Mouse (Mus musculus) kidney, postnatal 0 days (tissue): ENCODE results near the gene Frmd8. TPM values are rescaled to one million over a fixed set of nuclear protein-coding genes. Genes with fewer than 3 reads are reported as not detected.
A peak's percentile ranks its signal among the peaks of the same experiment; 100 is the strongest.

Experiments used
- ATAC-seq: fragments of 200-750 bp; cut with Nextera tagmentation; replicated peaks from 2 replicates; pipeline ENCODE4 v1.8.0; 2017; ENCODE audit warnings: low read depth, moderate number of reproducible peaks, moderate TSS enrichment, moderate library complexity; ENCODE audit not compliant: low FRiP score
- DNase-seq: peaks from one replicate; pipeline ENCODE4 v3.0.0-alpha.2; 2016; ENCODE audit warnings: low spot score
- H3K27ac ChIP-seq: fragments of 300-500 bp; sonication (generic); 2 replicates; pipeline ENCODE4 v1.5.1; 2014; ENCODE audit warnings: mild to moderate bottlenecking
- H3K27me3 ChIP-seq: fragments of 300-500 bp; sonication (generic); 2 replicates; pipeline ENCODE4 v1.6.1; 2014; ENCODE audit warnings: low read length, mixed read lengths; ENCODE audit not compliant: insufficient read depth
- H3K36me3 ChIP-seq: fragments of 300-500 bp; sonication (generic); 2 replicates; pipeline ENCODE4 v1.6.1; 2014; ENCODE audit warnings: low read length, mixed read lengths; ENCODE audit not compliant: insufficient read depth
- H3K4me1 ChIP-seq: fragments of 300-500 bp; sonication (generic); replicated peaks from 2 replicates; pipeline ENCODE4 v1.6.1; 2014; ENCODE audit warnings: antibody characterized with exemption, low read length, mixed read lengths; ENCODE audit not compliant: insufficient read depth
- H3K4me2 ChIP-seq: fragments of 300-500 bp; sonication (generic); 2 replicates; pipeline ENCODE4 v1.6.1; 2014; ENCODE audit warnings: mild to moderate bottlenecking, low read length, moderate library complexity, mixed read lengths
- H3K4me3 ChIP-seq: fragments of 300-500 bp; sonication (generic); replicated peaks from 2 replicates; pipeline ENCODE4 v1.5.1; 2014; ENCODE audit warnings: low read depth, low read length
- H3K9ac ChIP-seq: fragments of 300-500 bp; sonication (generic); 2 replicates; pipeline ENCODE4 v1.6.1; 2014; ENCODE audit warnings: low read depth, low read length
- H3K9me3 ChIP-seq: fragments of 300-500 bp; sonication (generic); replicated peaks from 2 replicates; pipeline ENCODE4 v1.6.1; 2016; ENCODE audit warnings: low read length, inconsistent platforms, mixed read lengths
- CTCF ChIP-seq: IDR thresholded peaks from 2 replicates; pipeline ENCODE4 v1.5.1; 2016; ENCODE audit warnings: antibody characterized with exemption, low read depth, mild to moderate bottlenecking, moderate library complexity
- WGBS: fragments of 180-500 bp; shearing (Covaris S2); extraction: QIAGEN DNeasy Blood & Tissue Kit; methylation state at CpG from one replicate; pipeline ENCODE4 v1.1.7; 2014; 5-methylcytosine and 5-hydroxymethylcytosine counted together
- polyA plus RNA-seq: library from polyadenylated mRNA; unstranded; fragments of >200 nt; fragmentation: Nextera tagmentation; extraction: Ambion mirVana; gene quantifications from 2 replicates; pipeline ENCODE4 v1.2.1, GENCODE M21; 2015

Frmd8 gene
- polyA plus RNA-seq, 1 experiment from 2014 or later: 31.6 TPM

GRCm38 (mm10) chr19:5811771-5812504 lies 63.1 kb downstream of the Frmd8 start:
- no peak overlapping the region for H3K4me3 ChIP-seq
- DNase-seq: peak; percentile 95
- WGBS: 39% methylated on average over 7 of the region's 7 CpGs
- no peaks in the 10 kb centered on the region for H3K9me3 ChIP-seq
- ATAC-seq: peak; percentile 67
- 0 out of 2 replicates have a peak overlapping the region, but pooled peaks have one; percentile 27 for H3K9ac ChIP-seq
- H3K36me3 ChIP-seq: no peaks in the 10 kb centered on the region
- H3K4me1 ChIP-seq: peaks cover 52% of the 10 kb centered on the region
- peak overlapping the region; percentile 94 for H3K27ac ChIP-seq
- H3K4me2 ChIP-seq: 0 out of 2 replicates have a peak overlapping the region, but pooled peaks have one; percentile 25
- H3K27me3 ChIP-seq: no peaks in the 10 kb centered on the region
- no peak for TF ChIP-seq CTCF

GRCm38 (mm10) chr19:5810840-5811563 lies 64.1 kb downstream of the Frmd8 start:
- peak overlapping the region; percentile 11; the same call in 1 of the 2 replicates for H3K4me2 ChIP-seq
- H3K27me3 ChIP-seq: no peaks in the 10 kb centered on the region
- ATAC-seq (no peak), DNase-seq (no peak)
- TF ChIP-seq CTCF: no peak
- no peak overlapping the region for H3K9ac ChIP-seq
- no peaks in the 10 kb centered on the region for H3K36me3 ChIP-seq
- H3K27ac ChIP-seq: peak overlapping the region; percentile 94
- no peak overlapping the region for H3K4me3 ChIP-seq
- H3K4me1 ChIP-seq: peaks cover 50% of the 10 kb centered on the region
- WGBS: 51% methylated on average over 9 of the region's 9 CpGs
- H3K9me3 ChIP-seq: no peaks in the 10 kb centered on the region

GRCm38 (mm10) chr19:5810103-5810839 lies 64.8 kb downstream of the Frmd8 start:
- H3K4me3 ChIP-seq: no peak overlapping the region
- H3K9me3 ChIP-seq: no peaks in the 10 kb centered on the region
- WGBS: 18% methylated on average over 11 of the region's 11 CpGs
- peak overlapping the region; percentile 94 for H3K27ac ChIP-seq
- peak overlapping the region; percentile 18; the same call in 1 of the 2 replicates for H3K4me2 ChIP-seq
- H3K36me3 ChIP-seq: no peaks in the 10 kb centered on the region
- H3K27me3 ChIP-seq: no peaks in the 10 kb centered on the region
- no peak for TF ChIP-seq CTCF
- ATAC-seq (peak; percentile 78), DNase-seq (peak; percentile 80)
- peaks cover 54% of the 10 kb centered on the region for H3K4me1 ChIP-seq
- peak overlapping the region; percentile 31; the same call in 1 of the 2 replicates for H3K9ac ChIP-seq

- Histone ChIP-seq H3K4me2 (peak overlapping the region; percentile 18; the same call in 1 of the 2 replicates), H3K27ac (peak overlapping the region; percentile 94), H3K9me3 (no peaks in the 10 kb centered on the region), H3K36me3 (no peaks in the 10 kb centered on the region), H3K4me3 (no peak overlapping the region), H3K9ac (peak overlapping the region; percentile 31; the same call in 1 of the 2 replicates), H3K27me3 (no peaks in the 10 kb centered on the region), H3K4me1 (peaks cover 60% of the 10 kb centered on the region)
- ATAC-seq (peak; percentile 24), DNase-seq (no peak)
- TF ChIP-seq CTCF: no peak
- 45% methylated on average over 7 of the region's 7 CpGs for WGBS
Measured at GRCm38 (mm10) chr19:5809712-5810089, 65.4 kb downstream of the Frmd8 start.

- TF ChIP-seq CTCF: no peak
- Histone ChIP-seq H3K4me2 (no peak overlapping the region), H3K9me3 (no peaks in the 10 kb centered on the region), H3K4me3 (no peak overlapping the region), H3K27me3 (no peaks in the 10 kb centered on the region), H3K9ac (0 out of 2 replicates have a peak overlapping the region, but pooled peaks have one; percentile 31), H3K4me1 (peaks cover 66% of the 10 kb centered on the region), H3K36me3 (no peaks in the 10 kb centered on the region), H3K27ac (peak overlapping the region; percentile 94)
- ATAC-seq (no peak), DNase-seq (no peak)
- WGBS: 54% methylated on average over 14 of the region's 14 CpGs
Measured at GRCm38 (mm10) chr19:5808955-5809711, 65.9 kb downstream of the Frmd8 start.
